Mouse (Mus musculus) liver, postnatal 0 days (tissue): ENCODE data around the gene Mmp25.

Experiments used
- CTCF ChIP-seq: sonication (generic); IDR thresholded peaks from 2 replicates; pipeline ENCODE4 v1.5.1; 2016; ENCODE audit warnings: antibody characterized with exemption, low read depth
- EP300 ChIP-seq: IDR thresholded peaks from 2 replicates; pipeline ENCODE4 v1.6.1; 2016; ENCODE audit warnings: antibody characterized with exemption, low read depth, mild to moderate bottlenecking

- TF ChIP-seq CTCF (no peak), EP300 (no peak)
These were observed 43.1 kb downstream of the Mmp25 start for GRCm38 (mm10) chr17:23601836-23602585.
